Mouse (Mus musculus) mesoderm, embryonic 11.5 days (tissue): Measurements from ENCODE around the gene Mknk1.

Experiments used
- DNase-seq: peaks from one replicate; pipeline ENCODE4 v3.0.0-alpha.2; 2012; ENCODE audit warnings: low read depth, low spot score

Mknk1 gene

GRCm38 (mm10) chr4:115838696-115839641 is at the start of gene Mknk1:
Gene Mknk1, plus strand, starts transcription at chr4:115839198.
- DNase-seq, result peak; percentile 96

GRCm38 (mm10) chr4:115790864-115791263 is 48.1 kb upstream of the Mknk1 start:
- no peak for DNase-seq

DNA sequence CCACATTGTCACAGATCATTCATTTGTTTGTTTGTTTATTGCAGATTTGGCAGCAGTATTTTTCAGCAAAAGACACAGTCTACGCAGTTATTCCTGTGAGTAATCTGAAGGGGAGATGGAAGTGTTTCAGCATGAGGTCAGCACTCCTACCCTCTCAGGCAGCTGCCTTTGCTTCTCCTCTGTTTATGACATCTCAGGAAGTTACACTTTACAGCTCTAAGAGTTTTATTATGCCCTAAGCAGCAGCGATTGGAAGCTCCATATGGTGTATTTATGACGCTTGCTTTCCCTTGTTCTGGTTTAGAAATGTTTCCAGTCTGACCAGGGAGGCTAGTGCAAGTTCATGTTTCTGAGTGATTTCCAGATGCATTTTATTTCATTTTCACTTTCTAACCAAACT is 43.6 kb upstream of the Mknk1 start:
- DNase-seq, result no peak

DNA sequence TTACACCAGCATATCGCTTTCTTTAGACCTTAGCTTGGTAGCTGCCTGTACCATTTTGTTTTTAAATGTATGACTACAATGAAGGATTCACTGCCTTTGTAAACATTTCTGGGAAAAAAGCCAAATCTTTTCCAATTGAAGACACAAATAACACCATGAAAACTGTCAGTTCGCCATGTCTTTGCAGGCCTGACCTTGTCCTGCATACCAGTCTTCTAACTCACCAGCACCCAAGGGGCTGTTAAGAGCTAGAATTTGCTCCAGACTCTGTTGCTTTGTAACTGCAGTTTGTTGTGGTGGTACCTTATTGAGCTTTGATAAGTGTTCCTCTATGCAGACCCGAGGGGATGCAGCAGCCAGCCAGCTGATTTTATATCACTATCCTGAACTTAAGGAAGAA is 39.0 kb upstream of the Mknk1 start:
- no peak for DNase-seq

- no peak for DNase-seq
These were observed 26.7 kb upstream of the Mknk1 start for GRCm38 (mm10) chr4:115812326-115812725.

DNA sequence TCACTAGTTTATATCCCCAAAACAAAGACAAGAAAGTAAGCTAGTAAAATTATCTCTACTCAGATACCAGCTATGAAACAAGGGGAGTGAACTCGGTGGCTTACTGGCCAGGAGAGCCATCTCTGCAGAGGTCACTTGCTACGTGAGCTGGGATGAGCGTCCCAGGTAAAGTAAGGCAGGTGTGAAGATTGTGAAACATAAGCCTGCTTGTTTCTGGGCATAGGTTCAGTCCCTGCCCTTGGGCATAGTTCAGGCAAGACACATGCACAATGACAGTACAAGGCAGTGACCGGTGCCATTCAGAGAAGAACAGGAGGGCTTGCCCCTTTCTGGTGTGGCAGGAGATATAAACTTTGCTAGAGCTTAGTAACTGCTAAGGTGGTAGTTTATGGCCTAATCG is 23.4 kb upstream of the Mknk1 start:
- DNase-seq, result no peak

GRCm38 (mm10) chr4:115820199-115820598 is 18.8 kb upstream of the Mknk1 start:
- no peak for DNase-seq

DNA sequence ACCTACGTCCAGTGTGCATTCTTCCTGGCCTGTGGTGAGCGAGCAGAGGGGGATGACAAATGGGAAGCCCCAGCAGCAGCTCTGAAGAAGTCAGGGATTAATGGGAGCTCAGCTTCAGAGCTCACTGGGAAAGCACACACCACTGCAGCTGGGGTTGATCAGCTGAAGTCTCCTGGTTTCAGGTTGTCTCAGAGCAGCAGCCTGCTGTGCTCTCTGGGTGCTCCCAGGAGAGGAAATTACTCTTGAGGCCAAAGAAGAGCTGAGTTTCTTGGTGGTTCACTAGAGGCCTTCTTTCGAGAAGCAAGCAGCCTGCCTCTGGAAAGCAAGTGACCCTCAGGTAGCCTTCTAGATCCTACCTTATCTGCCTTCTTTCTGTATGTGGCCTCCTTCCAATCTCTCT is 18.1 kb upstream of the Mknk1 start:
- DNase-seq, result no peak

- no peak for DNase-seq
These were observed 17.6 kb upstream of the Mknk1 start for GRCm38 (mm10) chr4:115821431-115821830.

DNA sequence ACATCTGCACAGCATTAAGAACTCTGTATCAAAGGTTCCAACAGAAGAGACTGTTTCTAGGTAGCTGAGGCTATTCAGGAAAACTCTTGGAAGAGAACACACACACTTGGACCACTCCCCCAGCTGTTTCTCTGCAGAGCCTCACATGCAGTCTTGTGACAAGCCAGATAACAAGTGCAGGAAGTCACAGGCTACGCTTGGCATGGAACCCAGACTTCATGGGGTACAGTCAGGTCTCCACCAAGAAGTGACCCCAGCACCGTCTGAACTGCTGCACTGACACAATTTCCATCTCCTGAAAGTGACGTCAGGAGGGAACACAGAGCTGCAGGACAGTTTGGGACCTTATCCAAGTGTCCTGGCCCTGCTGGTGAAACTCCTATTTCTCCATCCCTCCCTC is 17.1 kb upstream of the Mknk1 start:
- no peak for DNase-seq

DNA sequence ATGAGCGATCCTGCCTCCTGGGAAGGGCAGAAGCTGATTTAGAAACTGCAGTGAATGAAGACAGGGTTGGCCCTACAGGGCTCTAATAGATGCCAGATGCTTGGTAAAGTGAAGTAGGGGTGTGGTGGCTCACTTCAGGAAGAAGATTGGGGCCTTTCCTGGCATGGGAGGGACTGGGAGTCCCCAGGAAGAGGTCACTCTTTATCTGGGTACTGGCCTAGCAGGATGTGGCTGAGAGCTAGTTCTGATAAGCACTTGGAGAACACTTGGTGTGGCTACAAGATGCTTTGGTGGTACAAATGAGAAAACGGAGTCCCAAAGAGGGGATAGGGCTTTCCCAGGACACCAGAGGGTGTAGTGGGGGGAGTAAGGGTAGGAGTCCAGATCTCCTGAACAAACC is 14.8 kb upstream of the Mknk1 start:
- no peak for DNase-seq

- DNase-seq, result no peak
These were observed 13.7 kb upstream of the Mknk1 start for GRCm38 (mm10) chr4:115825271-115825670.

GRCm38 (mm10) chr4:115827066-115827465 is 11.9 kb upstream of the Mknk1 start:
- DNase-seq, result no peak

DNA sequence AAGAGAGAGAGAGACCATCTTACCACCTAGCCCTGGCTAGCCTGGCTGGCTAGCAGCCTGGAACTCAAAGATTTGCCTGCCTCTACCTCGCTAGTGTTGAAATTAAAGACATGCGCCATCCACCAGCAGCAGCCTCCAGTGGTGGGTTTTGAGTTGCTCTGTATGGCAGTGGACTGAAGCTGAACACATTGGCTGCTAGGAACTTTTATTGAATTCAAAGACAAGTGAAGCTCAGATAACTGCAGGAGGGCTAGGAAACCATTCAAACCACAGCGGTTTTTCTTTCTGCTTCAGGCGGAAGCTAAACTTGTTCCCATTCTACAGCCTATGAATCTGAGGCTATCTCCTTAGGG is 11.5 kb upstream of the Mknk1 start:
- no peak for DNase-seq

- peak; percentile 79 for DNase-seq
These were observed 11.0 kb upstream of the Mknk1 start, which contains the start of gene Mob3c for GRCm38 (mm10) chr4:115827888-115828571. Gene Mob3c, plus strand, starts transcription at chr4:115828092.

GRCm38 (mm10) chr4:115828572-115828902 is 10.5 kb upstream of the Mknk1 start:
- no peak for DNase-seq

DNA sequence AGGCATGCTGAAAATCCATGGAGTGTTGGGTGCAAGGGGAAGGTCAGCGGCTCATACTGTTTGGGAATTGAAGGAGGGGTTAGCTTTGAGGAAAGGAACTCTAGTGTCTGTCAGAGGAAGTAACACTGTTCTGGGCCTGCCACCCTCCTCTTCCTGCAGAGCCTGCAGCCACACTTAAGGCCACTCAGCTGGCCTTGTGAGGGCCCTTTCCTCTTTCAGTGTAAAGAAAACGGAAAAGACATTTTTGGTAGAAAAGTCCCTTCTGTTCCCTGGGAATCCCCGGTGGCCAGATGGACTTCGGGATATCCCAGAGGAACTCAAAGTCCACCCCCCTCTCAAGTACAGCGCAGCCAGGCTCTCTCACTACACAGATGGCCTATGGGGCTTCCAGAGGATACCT is 8.5 kb upstream of the Mknk1 start:
- no peak for DNase-seq

DNA sequence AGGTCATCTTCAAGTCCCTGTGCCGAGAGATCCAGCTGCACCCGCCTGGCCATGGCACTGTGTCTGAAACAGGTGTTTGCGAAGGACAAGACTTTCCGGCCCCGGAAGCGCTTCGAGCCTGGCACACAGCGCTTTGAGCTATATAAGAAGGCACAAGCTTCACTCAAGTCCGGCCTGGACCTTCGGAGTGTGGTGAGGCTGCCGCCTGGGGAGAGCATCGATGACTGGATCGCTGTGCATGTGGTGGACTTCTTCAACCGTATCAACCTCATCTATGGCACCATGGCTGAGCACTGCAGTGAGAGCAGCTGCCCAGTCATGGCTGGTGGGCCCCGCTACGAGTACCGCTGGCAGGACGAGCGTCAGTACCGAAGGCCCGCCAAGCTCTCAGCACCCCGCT is 7.8 kb upstream of the Mknk1 start:
- no peak for DNase-seq

GRCm38 (mm10) chr4:115832040-115832439 is 7.0 kb upstream of the Mknk1 start:
- DNase-seq, result no peak

DNA sequence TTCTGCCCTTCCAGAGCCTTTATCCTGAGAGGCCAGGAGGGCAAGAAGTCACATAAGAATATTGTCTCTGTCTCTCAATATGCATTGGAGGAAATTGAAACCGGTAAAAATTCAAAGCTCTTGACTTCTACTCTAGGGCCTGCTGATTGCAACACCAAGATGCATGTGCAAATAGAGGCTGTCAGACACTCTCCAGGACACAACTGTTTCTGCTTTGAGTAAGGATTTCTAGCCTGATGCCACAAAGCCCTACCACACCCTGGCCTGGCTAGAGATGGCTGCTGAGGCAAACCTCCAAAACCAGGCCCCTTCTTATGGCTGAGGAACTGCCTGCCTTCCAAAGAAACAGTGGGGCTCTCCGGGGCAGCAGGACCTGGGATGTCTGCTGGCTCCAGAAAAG is 3.4 kb upstream of the Mknk1 start:
- DNase-seq, result no peak

GRCm38 (mm10) chr4:115838196-115838595 is 802 bp upstream of the Mknk1 start:
- no peak for DNase-seq

DNA sequence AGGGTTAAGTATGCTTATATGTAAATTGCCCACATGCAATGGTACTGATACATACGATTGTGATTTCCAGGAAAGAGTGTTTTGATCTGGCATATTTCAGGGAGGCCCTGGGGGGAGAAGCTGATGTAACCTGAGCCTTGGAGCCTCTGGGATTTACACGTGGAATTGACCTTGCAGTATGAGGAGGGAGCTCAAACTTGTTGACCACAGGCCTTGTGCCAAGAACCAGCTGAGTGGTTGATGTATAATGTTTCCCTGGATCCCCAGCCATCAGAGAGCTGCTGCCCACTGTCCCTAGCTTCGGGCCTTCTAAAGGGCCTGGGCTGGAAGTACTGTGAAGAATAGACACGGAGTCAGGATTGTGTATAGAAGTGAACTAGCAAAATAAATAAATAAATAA is 958 bp downstream of the Mknk1 start:
- no peak for DNase-seq

- no peak for DNase-seq
These were observed 1.8 kb downstream of the Mknk1 start for GRCm38 (mm10) chr4:115840842-115841241.
